Mouse (Mus musculus) CD4-positive, CD25-positive, alpha-beta regulatory T cell (primary cell): ENCODE measurements around the gene Zfp69. TPM values are rescaled to one million over a fixed set of nuclear protein-coding genes. Genes with fewer than 3 reads are reported as not detected.

Source experiments
- polyA plus RNA-seq: library from polyadenylated mRNA; unstranded; fragments of 100-300 nt; shearing (Covaris generic); gene quantifications from one replicate; pipeline ENCODE4 v1.2.1, GENCODE M21; 2017

The Zfp69 gene
- polyA plus RNA-seq: 4.7 TPM

DNA sequence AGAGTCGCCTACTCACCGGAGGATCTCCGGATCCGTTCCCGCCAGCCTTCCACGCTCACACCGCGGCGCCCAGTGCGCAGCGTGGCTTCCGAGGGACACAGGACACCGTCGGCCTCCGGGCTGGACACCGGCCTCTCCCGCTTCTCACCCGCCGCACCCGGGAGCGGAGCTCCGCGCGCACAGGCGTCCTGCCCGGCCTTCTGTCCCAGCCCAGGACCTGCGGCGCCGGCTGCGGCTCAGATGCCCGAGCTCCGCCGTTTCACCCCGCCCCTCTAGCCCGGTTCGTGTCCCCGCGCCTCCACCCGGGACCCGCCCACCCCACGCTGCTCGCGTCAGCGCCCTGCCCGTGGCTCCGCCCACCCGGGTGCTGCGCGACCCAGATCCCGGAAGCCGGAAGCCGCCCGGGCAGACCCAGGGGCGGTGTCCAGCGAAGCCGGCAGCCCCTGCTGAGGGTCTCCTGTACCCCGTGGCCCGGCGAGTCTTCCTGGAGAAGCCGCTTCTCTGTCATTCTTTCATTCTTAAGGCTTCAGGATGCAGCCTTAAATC, at the start of gene Zfp69:
Gene Zfp69, minus strand, starts transcription at position 272 of the 546 bp plus-strand sequence.

GRCm38 (mm10) chr4:120924554-120925299, 26.8 kb downstream of the Zfp69 start, which contains the start of gene Exo5:
TSS of gene Exo5 (minus strand) at chr4:120925017.

Other genes starting within 250 kb of the Zfp69 start
- gene Kcnq4, start 203.1 kb downstream of the Zfp69 start, polyA plus RNA-seq: not detected
- 95.8 TPM for gene Nfyc, start 120.1 kb downstream of the Zfp69 start, polyA plus RNA-seq
- 2.4 TPM for gene Rims3, start 96.9 kb downstream of the Zfp69 start, polyA plus RNA-seq
- 28.1 TPM for gene Exo5, start 26.7 kb downstream of the Zfp69 start, polyA plus RNA-seq
- 64.6 TPM for gene Smap2, start 65.5 kb upstream of the Zfp69 start, polyA plus RNA-seq
- gene Col9a2, start 87.7 kb upstream of the Zfp69 start, polyA plus RNA-seq: not detected
- gene Zmpste24, start 146.5 kb upstream of the Zfp69 start, polyA plus RNA-seq: 51.4 TPM
- gene Tmco2, start 157.5 kb upstream of the Zfp69 start, polyA plus RNA-seq: not detected